Mouse (Mus musculus) embryo, embryonic 11 days (tissue): ENCODE data around the gene Muc5ac.

Experiments
- DNase-seq: peaks from one replicate; pipeline ENCODE4 v3.0.0-alpha.2; 2015

Muc5ac gene

DNA sequence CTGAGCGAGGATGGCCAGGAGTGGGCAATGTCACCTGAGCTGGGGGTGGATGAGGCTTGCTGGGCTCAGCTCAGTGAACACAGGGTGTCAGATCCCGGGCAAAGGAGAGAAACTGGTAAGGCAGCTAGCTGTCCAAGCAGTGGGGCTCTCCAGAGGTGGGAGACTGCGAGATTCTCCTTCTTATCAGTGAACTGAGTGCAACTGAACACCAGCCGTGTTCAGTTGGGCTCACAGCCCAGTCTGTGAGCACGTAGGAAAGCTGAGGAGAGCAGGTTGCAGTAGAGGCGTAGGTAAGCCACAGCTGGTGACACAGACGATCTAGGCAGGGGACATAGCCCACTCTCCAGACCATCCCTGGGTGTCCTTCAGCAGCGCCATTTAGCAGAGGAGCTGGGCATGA, 47.7 kb downstream of the Muc5ac start:
- DNase-seq: no peak

- no peak for DNase-seq
Observed at GRCm38 (mm10) chr7:141838779-141839178, 50.0 kb downstream of the Muc5ac start, which contains the start of gene Muc5b. Gene Muc5b (plus strand): TSS chr7:141839070.

- DNase-seq: no peak
Observed at GRCm38 (mm10) chr7:141840354-141840753, 51.6 kb downstream of the Muc5ac start.

- no peak for DNase-seq
Observed at GRCm38 (mm10) chr7:141861046-141861445, 72.3 kb downstream of the Muc5ac start.
